Mouse (Mus musculus) G1E (cell line): Measurements from ENCODE around the gene March8. TPM values are rescaled to one million over a fixed set of nuclear protein-coding genes. Genes with fewer than 3 reads are reported as not detected.

ENCODE experiments used
- ATAC-seq: 2 replicates; pipeline ENCODE4 v1.8.0; 2016; ENCODE audit warnings: mild to moderate bottlenecking; ENCODE audit not compliant: insufficient number of reproducible peaks, poor library complexity, low FRiP score, severe bottlenecking; ENCODE audit errors: extremely low read depth
- DNase-seq: peaks from one replicate; pipeline ENCODE4 v3.0.0; 2012; ENCODE audit warnings: low spot score
- H3K27me3 ChIP-seq: 2 replicates; pipeline ENCODE4 v1.6.1; 2012; ENCODE audit warnings: mild to moderate bottlenecking, low read length, inconsistent platforms; ENCODE audit not compliant: insufficient read depth
- H3K36me3 ChIP-seq: replicated peaks from 2 replicates; pipeline ENCODE3; 2012; ENCODE audit warnings: mild to moderate bottlenecking, inconsistent platforms
- H3K4me1 ChIP-seq: 2 replicates; pipeline ENCODE4 v1.6.1; 2012; ENCODE audit warnings: low read depth, low read length, inconsistent platforms, mixed read lengths; ENCODE audit not compliant: insufficient read depth
- H3K4me3 ChIP-seq: 2 replicates; pipeline ENCODE4 v1.5.1; 2012; ENCODE audit warnings: low read depth, mild to moderate bottlenecking, inconsistent platforms, low read length, moderate library complexity, mixed read lengths
- H3K9me3 ChIP-seq: replicated peaks from 2 replicates; pipeline ENCODE4 v1.6.1; 2012; ENCODE audit warnings: inconsistent platforms
- CTCF ChIP-seq: IDR thresholded peaks from 2 replicates; pipeline ENCODE4 v1.5.1; 2012; ENCODE audit warnings: low read depth, low read length, inconsistent platforms, mixed read lengths
- GATA1 ChIP-seq: IDR thresholded peaks from 2 replicates; pipeline ENCODE4 v1.6.1; 2012; ENCODE audit warnings: borderline replicate concordance, low read length, inconsistent platforms, mixed read lengths
- GATA2 ChIP-seq: IDR thresholded peaks from 2 replicates; pipeline ENCODE4 v1.6.1; 2012; ENCODE audit warnings: low read depth, low read length, inconsistent platforms, borderline replicate concordance
- POLR2AphosphoS5 ChIP-seq: IDR thresholded peaks from 2 replicates; pipeline ENCODE4 v1.6.1; 2012; ENCODE audit warnings: low read depth, low read length, inconsistent platforms; ENCODE audit not compliant: insufficient replicate concordance
- TAL1 ChIP-seq: conservative IDR thresholded peaks from 2 replicates; pipeline ENCODE4 v1.6.1; 2012; ENCODE audit warnings: low read depth, low read length, inconsistent platforms, mixed read lengths
- polyA plus RNA-seq: library from polyadenylated mRNA; stranded (reverse); fragments of >175 nt; gene quantifications from 2 replicates; pipeline ENCODE4 v1.2.3, GENCODE M21; 2012
- total RNA-seq, 2 experiments: library from RNA; stranded (forward) in 1 of 2; stranded (reverse) in 1 of 2; fragments of 200-1000 nt in 1 of 2; fragments of >200 nt in 1 of 2; fragmentation: Nextera tagmentation in 1 of 2; gene quantifications; 2 replicates each; pipeline ENCODE4 v1.2.3; 2014 to 2017

March8 gene
- total and polyA plus RNA-seq, 3 experiments: 8.8 to 191 (median 53.9) TPM

- ATAC-seq (no peak), DNase-seq (no peak)
- Histone ChIP-seq H3K9me3 (no peaks in the 10 kb centered on the region), H3K4me3 (no peak overlapping the region), H3K36me3 (peaks cover 85% of the 10 kb centered on the region), H3K4me1 (no peaks in the 10 kb centered on the region), H3K27me3 (no peaks in the 10 kb centered on the region)
- TF ChIP-seq GATA2 (no peak), CTCF (no peak), POLR2AphosphoS5 (no peak), TAL1 (no peak), GATA1 (no peak)
These were observed 67.9 kb downstream of the March8 start for GRCm38 (mm10) chr6:116405715-116406114.

- TF ChIP-seq POLR2AphosphoS5 (no peak), GATA2 (no peak), CTCF (no peak)
- ATAC-seq: no peak
These were observed 68.3 kb downstream of the March8 start for GRCm38 (mm10) chr6:116406152-116406551.

GRCm38 (mm10) chr6:116406680-116407079 is 68.9 kb downstream of the March8 start:
- Histone ChIP-seq H3K36me3 (peaks cover 81% of the 10 kb centered on the region), H3K27me3 (no peaks in the 10 kb centered on the region), H3K4me1 (no peaks in the 10 kb centered on the region), H3K4me3 (no peak overlapping the region; the same call in 1 of the 2 replicates), H3K9me3 (no peaks in the 10 kb centered on the region)
- TF ChIP-seq CTCF (no peak), TAL1 (no peak), GATA1 (no peak), GATA2 (no peak), POLR2AphosphoS5 (no peak)
- DNase-seq (no peak), ATAC-seq (no peak)

More at GRCm38 (mm10) chr6:116406152-116406551, 68.3 kb downstream of the March8 start:
- no peaks in the 10 kb centered on the region for H3K9me3 ChIP-seq
- no peak for DNase-seq
- H3K27me3 ChIP-seq: no peaks in the 10 kb centered on the region
- peaks cover 84% of the 10 kb centered on the region for H3K36me3 ChIP-seq
- no peaks in the 10 kb centered on the region for H3K4me1 ChIP-seq
- no peak overlapping the region for H3K4me3 ChIP-seq

GRCm38 (mm10) chr6:116407216-116407615 is 69.4 kb downstream of the March8 start:
- no peaks in the 10 kb centered on the region for H3K9me3 ChIP-seq
- peaks cover 81% of the 10 kb centered on the region for H3K36me3 ChIP-seq
- DNase-seq (no peak), ATAC-seq (no peak)
- H3K27me3 ChIP-seq: no peaks in the 10 kb centered on the region
- peaks cover under 1% of the 10 kb centered on the region; the same call in 1 of the 2 replicates for H3K4me1 ChIP-seq
- no peak overlapping the region for H3K4me3 ChIP-seq
- TF ChIP-seq GATA1 (no peak), GATA2 (no peak), CTCF (no peak), POLR2AphosphoS5 (no peak), TAL1 (no peak)

- no peak for TF ChIP-seq GATA1
- TF ChIP-seq CTCF: no peak
- no peak for TF ChIP-seq POLR2AphosphoS5
- TF ChIP-seq TAL1: no peak
- TF ChIP-seq GATA2: no peak
- Histone ChIP-seq H3K36me3 (peaks cover 82% of the 10 kb centered on the region), H3K27me3 (no peaks in the 10 kb centered on the region), H3K4me3 (no peak overlapping the region), H3K9me3 (no peaks in the 10 kb centered on the region), H3K4me1 (peaks cover 8% of the 10 kb centered on the region)
- DNase-seq: no peak
- no peak for ATAC-seq
These were observed 70.3 kb downstream of the March8 start for GRCm38 (mm10) chr6:116407956-116408657.

- DNase-seq: no peak
- H3K27me3 ChIP-seq: no peaks in the 10 kb centered on the region
- TF ChIP-seq GATA2 (no peak), POLR2AphosphoS5 (no peak)
- H3K9me3 ChIP-seq: no peaks in the 10 kb centered on the region
- H3K4me3 ChIP-seq: no peak overlapping the region
- peaks cover 80% of the 10 kb centered on the region for H3K36me3 ChIP-seq
- ATAC-seq: no peak
- peaks cover 14% of the 10 kb centered on the region for H3K4me1 ChIP-seq
These were observed 72.6 kb downstream of the March8 start for GRCm38 (mm10) chr6:116410436-116410835.

GRCm38 (mm10) chr6:116411716-116412115 is 73.9 kb downstream of the March8 start:
- Histone ChIP-seq H3K27me3 (no peaks in the 10 kb centered on the region), H3K9me3 (no peaks in the 10 kb centered on the region), H3K36me3 (peaks cover 72% of the 10 kb centered on the region), H3K4me1 (peaks cover 22% of the 10 kb centered on the region), H3K4me3 (no peak overlapping the region)
- TF ChIP-seq POLR2AphosphoS5 (no peak), TAL1 (no peak), GATA1 (no peak), CTCF (no peak), GATA2 (no peak)
- ATAC-seq: no peak
- DNase-seq: no peak
